Mouse (Mus musculus): Measurements from ENCODE around the gene Dnm3.

DNA sequence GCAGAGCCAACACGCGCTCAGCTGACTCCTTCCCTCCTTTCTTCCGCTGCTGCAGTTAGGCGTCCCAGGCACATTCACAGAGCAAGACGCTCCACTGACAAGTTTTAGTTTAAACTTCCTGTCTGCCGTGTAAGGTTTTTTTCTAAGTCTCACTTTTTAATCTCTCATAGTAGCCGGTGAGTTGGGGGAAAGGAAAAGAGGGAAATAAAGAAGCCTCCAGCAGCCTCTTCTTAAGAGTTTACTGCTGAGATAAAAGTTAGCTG, 473.4 kb downstream of the Dnm3 start:
- TF ChIP-seq CTCF (IDR thresholded peaks at IDR 0.05; ENCODE audit: control insufficient read depth, insufficient read depth, insufficient read length) (no peak), USF1 (IDR thresholded peaks at IDR 0.05; ENCODE audit: low read depth) (no peak), MAX (IDR thresholded peaks at IDR 0.05) (no peak), MYOD1 (IDR thresholded peaks at IDR 0.05; ENCODE audit: control insufficient read depth, insufficient read length, low read depth) (no peak), FOSL1 (IDR thresholded peaks at IDR 0.05; ENCODE audit: insufficient read depth, low read length, poor library complexity, severe bottlenecking) (no peak)

Measured in C2C12 (cell line).